Mouse (Mus musculus) midbrain, embryonic 16.5 days (tissue): Measurements from ENCODE around the gene Trim7. TPM values are rescaled to one million over a fixed set of nuclear protein-coding genes. Genes with fewer than 3 reads are reported as not detected.

Source experiments
- ATAC-seq: fragments of 200-750 bp; cut with Nextera tagmentation; 2 replicates; pipeline ENCODE4 v1.8.0; 2017; ENCODE audit warnings: moderate TSS enrichment
- H3K27ac ChIP-seq: fragments of 300-500 bp; sonication (generic); 2 replicates; pipeline ENCODE4 v1.5.1; 2014; ENCODE audit warnings: mild to moderate bottlenecking, low read length, mixed read lengths
- H3K27me3 ChIP-seq: fragments of 300-500 bp; sonication (generic); 2 replicates; pipeline ENCODE4 v1.6.1; 2014; ENCODE audit warnings: low read depth, low read length, mixed read lengths; ENCODE audit not compliant: control insufficient read depth, insufficient read depth
- H3K36me3 ChIP-seq: fragments of 300-500 bp; sonication (generic); 2 replicates; pipeline ENCODE4 v1.6.1; 2014; ENCODE audit warnings: mild to moderate bottlenecking, low read length, moderate library complexity, mixed read lengths; ENCODE audit not compliant: control insufficient read depth, insufficient read depth
- H3K4me1 ChIP-seq: fragments of 300-500 bp; sonication (generic); 2 replicates; pipeline ENCODE4 v1.6.1; 2014; ENCODE audit warnings: mild to moderate bottlenecking, low read length, mixed read lengths; ENCODE audit not compliant: control insufficient read depth, insufficient read depth
- H3K4me2 ChIP-seq: fragments of 300-500 bp; sonication (generic); 2 replicates; pipeline ENCODE4 v1.6.1; 2014; ENCODE audit warnings: mild to moderate bottlenecking, low read length, mixed read lengths
- H3K4me3 ChIP-seq: fragments of 300-500 bp; sonication (generic); 2 replicates; pipeline ENCODE4 v1.5.1; 2014; ENCODE audit warnings: low read depth, mild to moderate bottlenecking, low read length, moderate library complexity, mixed read lengths
- H3K9ac ChIP-seq: fragments of 300-500 bp; sonication (generic); 2 replicates; pipeline ENCODE4 v1.6.1; 2014; ENCODE audit warnings: low read depth, low read length, mixed read lengths
- H3K9me3 ChIP-seq: fragments of 300-500 bp; sonication (generic); replicated peaks from 2 replicates; pipeline ENCODE4 v1.6.1; 2014; ENCODE audit warnings: mild to moderate bottlenecking, low read length, mixed read lengths; ENCODE audit not compliant: control insufficient read depth, poor library complexity, severe bottlenecking
- WGBS: fragments of 180-500 bp; shearing (Covaris S2); extraction: QIAGEN DNeasy Blood & Tissue Kit; methylation state at CpG from one replicate; pipeline ENCODE4 v1.1.7; 2014; 5-methylcytosine and 5-hydroxymethylcytosine counted together
- polyA plus RNA-seq: library from polyadenylated mRNA; unstranded; fragments of >200 nt; fragmentation: Nextera tagmentation; extraction: Ambion mirVana; gene quantifications from 2 replicates; pipeline ENCODE4 v1.2.1, GENCODE M21; 2015

Trim7 gene
- polyA plus RNA-seq, 1 experiment from 2014 or later, result 3.6 TPM

DNA sequence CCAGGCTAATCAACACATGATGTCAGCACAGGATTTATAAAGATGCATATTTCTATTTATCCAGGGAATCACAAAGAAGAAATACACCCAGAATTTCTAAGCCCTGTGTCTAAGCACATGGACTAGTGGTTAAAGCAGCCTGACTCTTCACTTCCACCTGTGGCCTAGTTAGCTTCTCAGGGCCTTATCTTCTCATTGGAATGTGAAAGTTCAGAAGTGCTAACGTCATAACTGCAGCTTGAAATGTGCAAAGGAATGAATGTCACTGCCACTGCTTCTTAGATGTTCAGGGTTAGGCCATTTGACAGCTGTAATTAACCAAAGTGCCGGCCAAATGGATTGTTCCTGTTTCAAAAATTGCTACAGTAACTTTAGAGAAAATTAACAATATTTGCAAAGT, 4.3 kb downstream of the Trim7 start:
- H3K27ac ChIP-seq, result no peak overlapping the region
- no peak overlapping the region for H3K4me2 ChIP-seq
- H3K27me3 ChIP-seq, result no peaks in the 10 kb centered on the region
- ATAC-seq, result no peak
- no peak overlapping the region for H3K4me3 ChIP-seq
- no peaks in the 10 kb centered on the region for H3K9me3 ChIP-seq
- H3K36me3 ChIP-seq, result no peaks in the 10 kb centered on the region
- 78% methylated on average over 2 of the region's 2 CpGs for WGBS
- peaks cover 7% of the 10 kb centered on the region for H3K4me1 ChIP-seq
- H3K9ac ChIP-seq, result no peak overlapping the region

GRCm38 (mm10) chr11:48831273-48831672, 5.3 kb downstream of the Trim7 start:
- Histone ChIP-seq H3K4me1 (peaks cover 7% of the 10 kb centered on the region), H3K9ac (no peak overlapping the region), H3K4me2 (no peak overlapping the region), H3K27me3 (no peaks in the 10 kb centered on the region; the same call in 1 of the 2 replicates), H3K27ac (no peak overlapping the region), H3K4me3 (no peak overlapping the region), H3K9me3 (no peaks in the 10 kb centered on the region), H3K36me3 (no peaks in the 10 kb centered on the region)
- WGBS, result 78% methylated on average over 2 of the region's 2 CpGs
- ATAC-seq, result no peak

GRCm38 (mm10) chr11:48833078-48833730, 7.3 kb downstream of the Trim7 start:
- peak overlapping the region; percentile 62; the same call in 1 of the 2 replicates for H3K4me3 ChIP-seq
- H3K4me2 ChIP-seq, result peak overlapping the region; percentile 68

GRCm38 (mm10) chr11:48833731-48834639, 8.0 kb downstream of the Trim7 start:
- peak; percentile 88 for ATAC-seq
- Histone ChIP-seq H3K9me3 (no peaks in the 10 kb centered on the region), H3K4me3 (peak overlapping the region; percentile 62), H3K4me1 (peaks cover 9% of the 10 kb centered on the region), H3K36me3 (no peaks in the 10 kb centered on the region), H3K9ac (peak overlapping the region; percentile 66), H3K27ac (peak overlapping the region; percentile 81), H3K27me3 (no peaks in the 10 kb centered on the region; the same call in 1 of the 2 replicates), H3K4me2 (peak overlapping the region; percentile 68)
- under 1% methylated on average over 30 of the region's 30 CpGs for WGBS

More at GRCm38 (mm10) chr11:48833078-48833730, 7.3 kb downstream of the Trim7 start:
- Histone ChIP-seq H3K27ac (no peak overlapping the region), H3K36me3 (no peaks in the 10 kb centered on the region), H3K27me3 (no peaks in the 10 kb centered on the region; the same call in 1 of the 2 replicates), H3K9ac (no peak overlapping the region), H3K9me3 (no peaks in the 10 kb centered on the region), H3K4me1 (0 out of 2 replicates have a peak, but pooled peaks cover 4% of the 10 kb centered on the region)
- no peak for ATAC-seq
- WGBS, result 38% methylated on average over 8 of the region's 9 CpGs

DNA sequence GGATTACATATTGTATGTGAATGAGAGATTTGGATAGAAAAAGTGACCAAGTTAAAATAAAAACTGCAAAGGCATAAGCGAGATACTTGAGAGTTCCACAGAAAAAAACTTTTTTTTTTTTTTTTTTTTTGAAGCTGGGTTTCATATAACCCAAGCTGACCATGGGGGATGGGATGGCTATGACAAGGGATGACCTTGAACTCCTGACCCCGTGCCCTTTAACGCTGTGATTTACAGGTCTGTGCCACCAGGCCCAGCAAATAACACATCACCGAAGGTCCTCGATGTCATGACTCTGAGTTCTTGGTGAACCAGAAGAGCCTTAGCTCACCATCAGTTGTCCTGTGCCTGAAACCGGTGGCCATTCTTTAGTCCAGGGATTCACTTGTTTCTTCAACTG, 10.0 kb downstream of the Trim7 start:
- Histone ChIP-seq H3K27me3 (no peaks in the 10 kb centered on the region; the same call in 1 of the 2 replicates), H3K4me3 (no peak overlapping the region), H3K4me2 (no peak overlapping the region), H3K36me3 (no peaks in the 10 kb centered on the region), H3K9me3 (no peaks in the 10 kb centered on the region), H3K9ac (no peak overlapping the region), H3K4me1 (peaks cover 9% of the 10 kb centered on the region), H3K27ac (no peak overlapping the region)
- WGBS, result 82% methylated on average over 6 of the region's 6 CpGs
- no peak for ATAC-seq

GRCm38 (mm10) chr11:48836990-48837309, 11.0 kb downstream of the Trim7 start:
- Histone ChIP-seq H3K9ac (peak overlapping the region; percentile 70), H3K4me2 (peak overlapping the region; percentile 81), H3K9me3 (no peaks in the 10 kb centered on the region), H3K4me3 (peak overlapping the region; percentile 64), H3K36me3 (no peaks in the 10 kb centered on the region), H3K27me3 (no peaks in the 10 kb centered on the region; the same call in 1 of the 2 replicates), H3K27ac (peak overlapping the region; percentile 51; the same call in 1 of the 2 replicates), H3K4me1 (peaks cover 9% of the 10 kb centered on the region)
- ATAC-seq, result no peak
- WGBS, result 5% methylated on average over 11 of the region's 11 CpGs

DNA sequence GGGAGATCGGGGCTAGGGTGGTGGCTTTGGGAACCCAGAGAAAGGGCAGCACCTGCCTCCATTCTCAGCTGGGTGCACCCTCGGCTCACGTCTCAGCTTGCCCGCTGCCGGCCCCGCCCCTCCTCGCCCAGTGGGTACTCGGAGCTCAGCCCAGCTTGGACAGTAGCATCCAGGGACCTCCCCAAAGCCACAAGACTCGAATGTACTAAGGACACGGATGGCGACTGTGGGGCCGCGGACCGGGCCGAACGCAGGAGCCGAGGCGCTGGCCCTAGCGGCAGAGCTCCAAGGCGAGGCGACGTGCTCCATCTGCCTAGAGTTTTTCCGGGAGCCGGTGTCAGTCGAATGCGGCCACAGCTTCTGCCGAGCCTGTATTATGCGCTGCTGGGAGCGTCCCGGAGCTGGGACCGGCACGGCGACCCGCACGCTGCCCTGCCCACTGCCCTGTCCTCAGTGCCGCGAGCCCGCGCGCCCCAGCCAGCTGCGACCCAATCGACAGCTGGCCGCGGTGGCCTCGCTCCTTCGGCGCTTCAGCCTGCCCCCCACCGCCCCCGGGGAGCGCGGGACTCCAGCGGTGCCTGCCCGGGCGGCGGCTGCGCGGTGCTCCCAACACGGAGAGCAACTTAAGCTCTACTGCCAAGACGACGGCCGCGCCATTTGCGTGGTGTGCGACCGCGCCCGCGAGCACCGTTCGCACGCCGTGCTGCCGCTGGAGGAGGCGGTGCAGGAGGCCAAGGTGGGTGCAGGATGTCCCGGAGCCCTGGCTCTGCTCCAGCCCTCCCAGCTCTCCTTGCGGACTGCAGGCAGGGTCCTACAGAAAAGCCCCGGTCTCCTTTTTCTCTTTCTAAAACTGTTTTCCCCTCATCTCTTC, 11.6 kb downstream of the Trim7 start:
- WGBS, result under 1% methylated on average over 77 of the region's 77 CpGs
- Histone ChIP-seq H3K4me1 (peaks cover 9% of the 10 kb centered on the region), H3K9me3 (no peaks in the 10 kb centered on the region), H3K27ac (peak overlapping the region; percentile 51), H3K4me2 (peak overlapping the region; percentile 81), H3K27me3 (no peaks in the 10 kb centered on the region; the same call in 1 of the 2 replicates), H3K9ac (peak overlapping the region; percentile 70), H3K36me3 (no peaks in the 10 kb centered on the region), H3K4me3 (peak overlapping the region; percentile 64)
- peak; percentile 36 for ATAC-seq

GRCm38 (mm10) chr11:48838181-48838797, 12.3 kb downstream of the Trim7 start:
- Histone ChIP-seq H3K36me3 (no peaks in the 10 kb centered on the region), H3K9ac (peak overlapping the region; percentile 70), H3K27ac (no peak overlapping the region; the same call in 1 of the 2 replicates), H3K4me3 (peak overlapping the region; percentile 64), H3K27me3 (no peaks in the 10 kb centered on the region; the same call in 1 of the 2 replicates), H3K9me3 (no peaks in the 10 kb centered on the region), H3K4me2 (peak overlapping the region; percentile 81), H3K4me1 (peaks cover 9% of the 10 kb centered on the region)
- WGBS, result 3% methylated on average over 16 of the region's 16 CpGs
- peak; percentile 25; the same call in 1 of the 2 replicates for ATAC-seq
